In genomic region chr2:27751135-27751519, GRCm38 (mm10) we compare ENCODE assay signal across 14 mouse cellular contexts.
DNase-seq lines count a peak whose midpoint lies in the region; ATAC-seq and TF ChIP-seq lines count a peak whose summit lies in the region.
"Had no signal": no experiment of that assay in that cellular context is flagged by ENCODE, and none has a peak within 500 bp of the region (broad histone marks: within the 10 kb centered on the region; RNA-seq: fewer than 3 reads in every experiment).

No protein-coding gene starts in this region.

- DNase-seq in heart, postnatal 4 days: no peak
- peak; percentile 68 for DNase-seq in kidney, postnatal 10 days
- no peak for DNase-seq in kidney, adult 2 months
- DNase-seq in lung, postnatal 14 days: peak; percentile 48
- no peak for DNase-seq in thymus, postnatal 14 days
- DNase-seq in adrenal gland, adult (ENCODE audit: inconsistent age in 2 of 2, low spot score in 1 of 2): no peak
- DNase-seq: adrenal gland, postnatal 10 days had no signal

- peak overlapping the region; percentile 28; the same call in 1 of the 2 replicates for H3K9ac ChIP-seq in heart, embryonic 11.5 days (ENCODE audit: low read depth, low read length)
- H3K9ac ChIP-seq in intestine, embryonic 15.5 days: no peak overlapping the region; the same call in 1 of the 2 replicates
- H3K9ac ChIP-seq: hindbrain, embryonic 12.5 days; neural tube, embryonic 12.5 days had no signal

- H3K27ac ChIP-seq in heart, embryonic 11.5 days (ENCODE audit: low read depth, low read length): peak overlapping the region; percentile 54
- no peak overlapping the region for H3K27ac ChIP-seq in kidney, adult 2 months (ENCODE audit: insufficient read depth, low read depth, low read length)
- peak overlapping the region; percentile 72 for H3K27ac ChIP-seq in intestine, embryonic 15.5 days
- H3K27ac ChIP-seq: hindbrain, embryonic 12.5 days; neural tube, embryonic 12.5 days had no signal

- no peak for TF ChIP-seq CTCF in kidney, adult 2 months (conservative IDR thresholded peaks at IDR 0.05; ENCODE audit: insufficient read depth, insufficient read length, low read depth, low read length)

- H3K4me2 ChIP-seq in heart, embryonic 11.5 days: no peak overlapping the region
- no peak overlapping the region; the same call in 1 of the 2 replicates for H3K4me2 ChIP-seq in intestine, embryonic 15.5 days (replicated peaks)
- H3K4me2 ChIP-seq: hindbrain, embryonic 12.5 days; midbrain, embryonic 11.5 days; neural tube, embryonic 12.5 days had no signal

- H3K9me3 ChIP-seq in heart, embryonic 11.5 days (replicated peaks; ENCODE audit: control insufficient read depth, low read length): no peaks in the 10 kb centered on the region
- no peaks in the 10 kb centered on the region for H3K9me3 ChIP-seq in intestine, embryonic 15.5 days
- H3K9me3 ChIP-seq: hindbrain, embryonic 12.5 days; neural tube, embryonic 12.5 days had no signal

- 9% methylated on average over 7 of the region's 7 CpGs for WGBS in heart, embryonic 11.5 days (ENCODE audit: insufficient replicate concordance)
- WGBS in kidney, adult 2 months: 63% methylated on average over 7 of the region's 7 CpGs
- WGBS in intestine, embryonic 15.5 days: 36% methylated on average over 7 of the region's 7 CpGs

- no peak for TF ChIP-seq POLR2A in kidney, adult 2 months (IDR thresholded peaks at IDR 0.05; ENCODE audit: low read depth, low read length)

- peaks cover 60% of the 10 kb centered on the region for H3K27me3 ChIP-seq in heart, embryonic 11.5 days (ENCODE audit: control insufficient read depth, insufficient read depth, low read length)
- no peaks in the 10 kb centered on the region for H3K27me3 ChIP-seq in kidney, adult 2 months (replicated peaks; ENCODE audit: control insufficient read depth, insufficient read depth, low read length)
- H3K27me3 ChIP-seq in intestine, embryonic 15.5 days (replicated peaks): no peaks in the 10 kb centered on the region
- H3K27me3 ChIP-seq: hindbrain, embryonic 12.5 days; neural tube, embryonic 12.5 days; Patski had no signal

- no peak overlapping the region for H3K4me3 ChIP-seq in heart, embryonic 11.5 days (ENCODE audit: low read depth, low read length)
- no peak overlapping the region for H3K4me3 ChIP-seq in kidney, adult 2 months (ENCODE audit: insufficient read depth, low read depth, low read length)
- H3K4me3 ChIP-seq in intestine, embryonic 15.5 days (replicated peaks): no peak overlapping the region
- H3K4me3 ChIP-seq: hindbrain, embryonic 12.5 days; neural tube, embryonic 12.5 days had no signal

- ATAC-seq in heart, embryonic 11.5 days (replicated peaks; ENCODE audit: insufficient number of reproducible peaks, low FRiP score, low TSS enrichment): peak; percentile 43; the same call in 1 of the 2 replicates
- peak; percentile 48 for ATAC-seq in intestine, embryonic 15.5 days
- ATAC-seq: CD4-positive, CD25-positive, alpha-beta regulatory T cell, adult 4 months; Patski had no signal

- H3K4me1 ChIP-seq in heart, embryonic 11.5 days (ENCODE audit: control insufficient read depth, insufficient read depth, low read length): peaks cover 40% of the 10 kb centered on the region
- H3K4me1 ChIP-seq in kidney, adult 2 months (ENCODE audit: control insufficient read depth, insufficient read depth, low read length): peaks cover 10% of the 10 kb centered on the region; the same call in 1 of the 2 replicates
- peaks cover 32% of the 10 kb centered on the region for H3K4me1 ChIP-seq in intestine, embryonic 15.5 days (replicated peaks)

- H3K36me3 ChIP-seq in heart, embryonic 11.5 days (ENCODE audit: control insufficient read depth, insufficient read depth, low read length): peaks cover 13% of the 10 kb centered on the region
- H3K36me3 ChIP-seq in kidney, adult 2 months (ENCODE audit: control insufficient read depth, insufficient read depth, low read length): no peaks in the 10 kb centered on the region; the same call in 1 of the 2 replicates
- peaks cover 44% of the 10 kb centered on the region for H3K36me3 ChIP-seq in intestine, embryonic 15.5 days

Comparison
In these comparisons a context has a peak if more than half of its experiments do, and no peak if none do; other contexts are left out.
1. DNase-seq: peak in kidney, postnatal 10 days (single experiment) and lung, postnatal 14 days (single experiment); none in heart, postnatal 4 days (single experiment), kidney, adult 2 months (single experiment), thymus, postnatal 14 days (single experiment) and adrenal gland, adult (0 of 2).